Mouse (Mus musculus): ENCODE data around the gene Hist1h2an. TPM values are rescaled to one million over a fixed set of nuclear protein-coding genes. Genes with fewer than 3 reads are reported as not detected.
"Not testable (repeated sequence)": the region's sequence is repeated elsewhere in the genome, so short reads cannot be mapped to it uniquely, and the experiment has no call there.

Gene Hist1h2an
- polyA plus RNA-seq, 1 experiment from 2014 or later, result not detected

DNA sequence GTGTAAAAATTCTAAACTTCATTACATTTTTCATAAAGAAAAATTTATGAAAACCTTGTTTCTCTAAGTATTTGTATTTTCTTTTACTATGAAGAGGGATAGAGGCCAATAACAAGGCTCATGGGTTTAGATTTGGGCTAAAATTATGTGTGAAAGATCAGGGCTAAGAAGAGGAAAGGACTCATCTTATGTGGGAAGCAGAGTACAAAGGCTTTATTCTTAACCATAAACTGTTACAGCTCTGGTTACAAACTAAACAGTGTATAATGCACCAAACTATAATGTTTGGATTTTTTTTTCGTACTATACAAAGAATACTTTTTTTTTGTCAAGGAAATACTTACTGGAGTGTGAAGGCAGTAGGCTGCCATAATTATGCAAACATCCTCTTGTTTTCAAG lies 31.3 kb downstream of the Hist1h2an start:
- WGBS (ENCODE audit: missing documents), result 69% methylated on average over 1 of the region's 1 CpGs
- peak overlapping the region; percentile 33; the same call in 1 of the 2 replicates for H3K4me3 ChIP-seq (ENCODE audit: inconsistent target)
- no peak overlapping the region for H3K27ac ChIP-seq
- no peaks in the 10 kb centered on the region for H3K79me2 ChIP-seq (ENCODE audit: inconsistent target)
- no peaks in the 10 kb centered on the region for H3K36me3 ChIP-seq (ENCODE audit: inconsistent target)

- H3K79me2 ChIP-seq (ENCODE audit: inconsistent target); H3K36me3 ChIP-seq (ENCODE audit: inconsistent target): not testable (repeated sequence)
- peak overlapping the region; percentile 50 for H3K27ac ChIP-seq
- WGBS (ENCODE audit: missing documents), result 1% methylated on average over 7 of the region's 26 CpGs
- peak overlapping the region; percentile 33 for H3K4me3 ChIP-seq (ENCODE audit: inconsistent target)
Measured at GRCm38 (mm10) chr13:21754294-21755001, 32.6 kb downstream of the Hist1h2an start.

- Histone ChIP-seq H3K4me3 (ENCODE audit: inconsistent target) (peak within 1 kb of the TSS; percentile 33), H3K27ac (peak within 1 kb of the TSS; percentile 64), H3K79me2 (ENCODE audit: inconsistent target) (peaks cover 15% of the 10 kb centered on the region)
- H3K36me3 ChIP-seq (ENCODE audit: inconsistent target), result not testable (repeated sequence)
- 1% methylated on average over 8 of the region's 50 CpGs for WGBS (ENCODE audit: missing documents)
Measured at GRCm38 (mm10) chr13:21753524-21754285, 33.3 kb downstream of the Hist1h2an start, which contains the start of the genes Hist1h2ak and Hist1h2bn. Gene Hist1h2ak (minus strand): TSS chr13:21753827. Gene Hist1h2bn (plus strand): TSS chr13:21754123.

- Histone ChIP-seq H3K36me3 (ENCODE audit: inconsistent target) (no peaks in the 10 kb centered on the region), H3K79me2 (ENCODE audit: inconsistent target) (peaks cover 21% of the 10 kb centered on the region), H3K27ac (peak overlapping the region; percentile 64), H3K4me3 (ENCODE audit: inconsistent target) (peak overlapping the region; percentile 17; the same call in 1 of the 2 replicates)
- 9% methylated on average over 5 of the region's 10 CpGs for WGBS (ENCODE audit: missing documents)
Measured at GRCm38 (mm10) chr13:21753051-21753523, 33.9 kb downstream of the Hist1h2an start.

DNA sequence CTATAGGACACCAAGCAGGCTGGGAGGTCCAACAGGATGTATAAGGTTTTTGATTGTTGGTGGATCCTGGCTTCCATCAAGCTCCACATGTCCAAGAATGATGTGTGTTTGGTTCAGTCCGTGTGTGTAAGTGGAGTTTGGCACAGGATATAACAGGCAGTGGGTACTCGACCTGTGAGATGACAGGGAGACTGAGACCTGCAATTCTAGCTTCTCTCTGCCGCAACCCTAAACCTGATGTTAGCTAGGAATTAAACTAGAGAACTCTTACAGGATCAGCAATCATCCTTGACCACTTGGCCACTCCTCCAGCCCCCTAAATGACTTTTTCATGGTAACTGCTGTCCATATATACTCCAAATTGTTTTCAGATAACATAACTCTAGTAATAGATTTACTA lies 34.7 kb downstream of the Hist1h2an start:
- Histone ChIP-seq H3K27ac (peak overlapping the region; percentile 64), H3K36me3 (ENCODE audit: inconsistent target) (no peaks in the 10 kb centered on the region), H3K79me2 (ENCODE audit: inconsistent target) (peaks cover 28% of the 10 kb centered on the region), H3K4me3 (ENCODE audit: inconsistent target) (no peak overlapping the region; the same call in 1 of the 2 replicates)
- WGBS (ENCODE audit: missing documents), result 62% methylated on average over 3 of the region's 3 CpGs

- Histone ChIP-seq H3K36me3 (ENCODE audit: inconsistent target) (no peaks in the 10 kb centered on the region), H3K79me2 (ENCODE audit: inconsistent target) (peaks cover 33% of the 10 kb centered on the region), H3K4me3 (ENCODE audit: inconsistent target) (no peak overlapping the region), H3K27ac (peak overlapping the region; percentile 64; the same call in 1 of the 2 replicates)
- 98% methylated on average over 3 of the region's 3 CpGs for WGBS (ENCODE audit: missing documents)
Measured at GRCm38 (mm10) chr13:21751827-21752226, 35.2 kb downstream of the Hist1h2an start.

GRCm38 (mm10) chr13:21751417-21751816 lies 35.6 kb downstream of the Hist1h2an start:
- H3K79me2 ChIP-seq (ENCODE audit: inconsistent target), result peaks cover 35% of the 10 kb centered on the region
- H3K36me3 ChIP-seq (ENCODE audit: inconsistent target), result no peaks in the 10 kb centered on the region
- H3K4me3 ChIP-seq (ENCODE audit: inconsistent target), result no peak overlapping the region
- H3K27ac ChIP-seq, result peak overlapping the region; percentile 72; the same call in 1 of the 2 replicates

- not testable (repeated sequence) for H3K36me3 ChIP-seq (ENCODE audit: inconsistent target)
- WGBS (ENCODE audit: missing documents), result under 1% methylated on average over 31 of the region's 56 CpGs
- peaks cover 35% of the 10 kb centered on the region for H3K79me2 ChIP-seq (ENCODE audit: inconsistent target)
- H3K4me3 ChIP-seq (ENCODE audit: inconsistent target), result peak within 1 kb of the TSS; percentile 43
- H3K27ac ChIP-seq, result peak within 1 kb of the TSS; percentile 72
Measured at GRCm38 (mm10) chr13:21750159-21751017, 36.6 kb downstream of the Hist1h2an start, which contains the start of gene Hist1h4k. Gene Hist1h4k (minus strand): TSS chr13:21750505.

DNA sequence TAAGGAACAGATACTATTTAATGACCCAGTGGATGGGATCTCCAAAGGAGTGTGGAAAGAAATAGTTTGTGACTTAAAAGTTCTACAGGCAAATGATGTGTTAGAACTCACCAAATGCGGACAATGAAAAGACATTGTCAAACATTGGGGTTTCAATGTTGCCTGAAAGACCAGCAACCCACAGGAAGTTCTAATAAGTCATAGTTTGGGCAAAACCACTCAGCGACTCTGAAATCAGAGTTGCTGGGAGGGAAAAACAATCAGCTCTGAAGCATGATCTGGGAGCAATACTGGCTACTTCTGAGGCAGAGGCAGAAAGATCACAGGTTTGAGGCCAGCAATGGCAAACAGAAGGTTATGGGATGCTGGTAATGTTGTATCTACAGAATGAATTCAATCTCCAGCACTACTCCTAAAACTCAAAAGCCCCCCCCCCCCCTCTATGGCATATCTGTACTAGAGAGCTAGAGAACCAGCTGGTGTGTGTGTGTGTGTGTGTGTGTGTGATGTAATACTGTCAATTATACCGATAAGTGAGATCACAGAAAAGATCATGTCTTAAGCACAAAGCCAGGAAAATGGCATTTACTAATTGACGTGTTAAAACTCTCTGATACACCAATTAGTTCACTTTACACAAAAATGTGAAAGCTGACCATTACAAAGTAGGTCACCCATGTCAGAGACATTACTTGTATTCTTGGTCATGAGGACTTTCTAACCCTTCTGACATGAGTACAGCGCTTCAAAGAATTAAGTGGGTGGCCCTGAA lies 37.4 kb downstream of the Hist1h2an start:
- H3K79me2 ChIP-seq (ENCODE audit: inconsistent target), result peaks cover 35% of the 10 kb centered on the region
- 11% methylated on average over 4 of the region's 5 CpGs for WGBS (ENCODE audit: missing documents)
- peak overlapping the region; percentile 40 for H3K27ac ChIP-seq
- peak overlapping the region; percentile 43 for H3K4me3 ChIP-seq (ENCODE audit: inconsistent target)
- H3K36me3 ChIP-seq (ENCODE audit: inconsistent target), result no peaks in the 10 kb centered on the region

- WGBS (ENCODE audit: missing documents), result 70% methylated on average over 1 of the region's 1 CpGs
- Histone ChIP-seq H3K79me2 (ENCODE audit: inconsistent target) (peaks cover 33% of the 10 kb centered on the region), H3K27ac (no peak overlapping the region), H3K4me3 (ENCODE audit: inconsistent target) (no peak overlapping the region), H3K36me3 (ENCODE audit: inconsistent target) (no peaks in the 10 kb centered on the region)
Measured at GRCm38 (mm10) chr13:21745006-21745405, 42.0 kb downstream of the Hist1h2an start.

Other genes with a start within 250 kb of the Hist1h2an start
- not detected in 3 replicates for gene Olfr1366, start 244.4 kb downstream of the Hist1h2an start, polyA plus RNA-seq (2018)
- not detected in 3 replicates for gene Olfr1535, start 227.3 kb downstream of the Hist1h2an start, polyA plus RNA-seq (2018)
- gene Olfr1364, start 205.5 kb downstream of the Hist1h2an start, polyA plus RNA-seq (2018), result not detected in 3 replicates
- gene Olfr1362, start 173.2 kb downstream of the Hist1h2an start, polyA plus RNA-seq (2018), result not detected in 3 replicates
- not detected in 3 replicates for gene Olfr11, start 144.7 kb downstream of the Hist1h2an start, polyA plus RNA-seq (2018)
- not detected in 3 replicates for gene Olfr1361, start 123.8 kb downstream of the Hist1h2an start, polyA plus RNA-seq (2018)
- gene Olfr1360, start 109.8 kb downstream of the Hist1h2an start, polyA plus RNA-seq (2018), result not detected in 3 replicates
- not detected in 3 replicates for gene Olfr1359, start 89.1 kb downstream of the Hist1h2an start, polyA plus RNA-seq (2018)
- gene Hist1h2bl, start 71.1 kb downstream of the Hist1h2an start, polyA plus RNA-seq (2018), result not detected in 3 replicates
- not detected in 3 replicates for gene Hist1h2ai, start 70.8 kb downstream of the Hist1h2an start, polyA plus RNA-seq (2018)
- 1.6 TPM in 1 of 3 replicates, not detected in the others for gene Hist1h3h, start 69.6 kb downstream of the Hist1h2an start, polyA plus RNA-seq (2018)
- gene Hist1h2bm, start 65.2 kb downstream of the Hist1h2an start, polyA plus RNA-seq (2018), result not detected in 3 replicates
- gene Hist1h4j, start 52.2 kb downstream of the Hist1h2an start, polyA plus RNA-seq (2018), result not detected in 3 replicates
- 3.4 to 5.4 TPM in 2 of 3 replicates, not detected in the other for gene Hist1h4k, start 36.7 kb downstream of the Hist1h2an start, polyA plus RNA-seq (2018)
- not detected in 3 replicates for gene Hist1h2ak, start 33.4 kb downstream of the Hist1h2an start, polyA plus RNA-seq (2018)
- gene Hist1h2bn, start 33.1 kb downstream of the Hist1h2an start, polyA plus RNA-seq (2018), result 1.4 TPM in 1 of 3 replicates, not detected in the others
- gene Hist1h1b, start 6.6 kb downstream of the Hist1h2an start, polyA plus RNA-seq (2018), result not detected in 3 replicates
- gene Hist1h3i, start 3.8 kb downstream of the Hist1h2an start, polyA plus RNA-seq (2018), result not detected in 3 replicates
- not detected in 3 replicates for gene Hist1h2bp, start 243 bp upstream of the Hist1h2an start, polyA plus RNA-seq (2018)
- gene Hist1h2bq, start 23.0 kb upstream of the Hist1h2an start, polyA plus RNA-seq (2018), result 0.17 to 0.62 TPM in 2 of 3 replicates, not detected in the other
- gene Hist1h2ao, start 23.2 kb upstream of the Hist1h2an start, polyA plus RNA-seq (2018), result not detected in 3 replicates
- gene Hist1h4m, start 24.5 kb upstream of the Hist1h2an start, polyA plus RNA-seq (2018), result 1.4 TPM in 1 of 3 replicates, not detected in the others
- gene Hist1h4n, start 45.0 kb upstream of the Hist1h2an start, polyA plus RNA-seq (2018), result not detected in 3 replicates
- gene Hist1h2ap, start 46.3 kb upstream of the Hist1h2an start, polyA plus RNA-seq (2018), result 13.7 to 51.2 TPM (median 37.0 TPM) in 3 replicates
- gene Hist1h2br, start 46.5 kb upstream of the Hist1h2an start, polyA plus RNA-seq (2018), result 1.1 TPM in 1 of 3 replicates, not detected in the others
- gene Zfp184, start 157.9 kb upstream of the Hist1h2an start, polyA plus RNA-seq (2018), result 0.14 TPM in 1 of 3 replicates, not detected in the others
- not detected in 3 replicates for gene Pom121l2, start 194.0 kb upstream of the Hist1h2an start, polyA plus RNA-seq (2018)
- gene Prss16, start 222.5 kb upstream of the Hist1h2an start, polyA plus RNA-seq (2018), result 0.52 to 2.6 TPM (median 1.3 TPM) in 3 replicates
- not detected in 3 replicates for gene Hist1h2ah, start 248.3 kb upstream of the Hist1h2an start, polyA plus RNA-seq (2018)
- not detected in 3 replicates for gene Hist1h2bk, start 248.7 kb upstream of the Hist1h2an start, polyA plus RNA-seq (2018)